Mouse (Mus musculus): ENCODE measurements around the gene Lrrc14b. TPM values are rescaled to one million over a fixed set of nuclear protein-coding genes. Genes with fewer than 3 reads are reported as not detected.
A peak's percentile ranks its signal among the peaks of the same experiment; 100 is the strongest.

Lrrc14b gene
- polyA plus RNA-seq (2014; fragmentation: Nextera tagmentation; extraction: Ambion mirVana) = 6.6 and 10.1 TPM in 2 replicates

DNA sequence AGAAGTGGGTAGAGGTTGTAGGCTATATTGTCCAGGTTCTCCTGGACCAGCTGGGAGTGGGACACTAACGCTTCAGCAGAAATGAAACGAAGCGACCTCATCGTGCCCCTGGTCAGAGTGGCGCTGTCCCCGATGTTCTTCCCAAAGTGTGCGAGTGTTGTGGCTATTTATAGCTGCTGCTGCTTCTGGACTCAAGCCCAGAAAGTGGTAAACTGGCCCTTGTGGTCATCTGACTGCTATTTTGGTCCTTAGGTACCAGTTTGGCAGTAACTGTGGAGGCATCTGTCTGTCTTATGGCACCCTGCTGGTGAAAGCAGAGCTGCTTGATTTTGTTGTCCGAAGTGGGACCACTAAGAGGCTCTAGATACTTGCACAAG, at the start of gene Lrrc14b:
Gene Lrrc14b (minus strand): TSS at position 147 of the 377 bp plus-strand sequence.
- Histone ChIP-seq H3K4me3 (ENCODE audit: control insufficient read depth in 1 of 2, insufficient read depth in 1 of 2, low read depth in 1 of 2, low read length in 2 of 2) (peak within 1 kb of the TSS; percentile 35 to 46), H3K27ac (replicated peaks in 1 of 2; ENCODE audit: control insufficient read depth in 1 of 2, insufficient read depth in 1 of 2, low read depth in 2 of 2, low read length in 2 of 2) (peak within 1 kb of the TSS; percentile 94 to 95), H3K4me2 (ENCODE audit: low read length) (peak within 1 kb of the TSS; percentile 77), H3K27me3 (ENCODE audit: control insufficient read depth, insufficient read depth, low read length) (no peaks in the 10 kb centered on the region), H3K36me3 (ENCODE audit: control insufficient read depth, insufficient read depth, low read length) (peaks cover 37% of the 10 kb centered on the region), H3K9ac (ENCODE audit: low read length) (peak within 1 kb of the TSS; percentile 74), H3K9me3 (ENCODE audit: control insufficient read depth, low read length) (no peaks in the 10 kb centered on the region), H3K4me1 (ENCODE audit: control insufficient read depth in 2 of 2, insufficient read depth in 2 of 2, low read length in 2 of 2) (peaks cover 12 to 31% of the 10 kb centered on the region in 2 experiments)
- WGBS = 19% methylated on average over 8 of the region's 8 CpGs
- peak; percentile 84 for ATAC-seq (ENCODE audit: insufficient number of reproducible peaks, insufficient read depth, low FRiP score, low read depth)

DNA sequence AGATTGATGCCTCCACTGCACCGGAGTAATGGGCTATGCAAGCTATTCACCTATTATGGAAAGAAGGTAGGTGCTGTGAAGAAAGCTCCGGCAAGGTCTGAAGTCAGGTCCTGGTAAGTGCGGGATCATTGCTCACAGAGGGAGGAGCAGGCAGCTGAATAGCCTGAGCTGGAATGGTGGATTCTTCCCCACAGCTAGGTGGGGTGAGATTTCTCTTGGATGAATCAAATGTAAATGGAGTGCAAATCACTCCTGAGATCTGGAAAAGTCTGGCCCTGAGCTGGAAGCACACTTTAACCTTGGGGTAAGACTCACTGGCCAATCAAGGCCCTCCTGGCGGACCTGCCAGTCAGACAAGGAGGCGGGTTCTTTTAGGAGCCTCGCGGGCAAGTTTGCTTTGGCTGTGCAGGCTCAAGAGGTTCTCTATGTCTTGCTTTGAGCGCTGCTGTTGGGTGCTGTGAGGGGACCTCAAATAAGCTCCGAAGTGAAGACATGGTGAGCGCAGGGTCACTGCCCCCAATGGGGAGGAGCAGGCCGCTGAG, 35.6 kb upstream of the Lrrc14b start, which contains the start of gene Ftl1-ps1:
Gene Ftl1-ps1 (plus strand): TSS at position 397 of the 542 bp plus-strand sequence.
- no peaks in the 10 kb centered on the region for H3K36me3 ChIP-seq (ENCODE audit: control insufficient read depth, insufficient read depth, low read length)
- H3K27ac ChIP-seq (replicated peaks in 1 of 2; ENCODE audit: control insufficient read depth in 1 of 2, insufficient read depth in 1 of 2, low read depth in 2 of 2, low read length in 2 of 2) = no peak within 1 kb of the TSS
- no peak for ATAC-seq (ENCODE audit: insufficient number of reproducible peaks, insufficient read depth, low FRiP score, low read depth)
- peak within 1 kb of the TSS; percentile 52 for H3K4me2 ChIP-seq (ENCODE audit: low read length)
- H3K4me3 ChIP-seq (ENCODE audit: control insufficient read depth in 1 of 2, insufficient read depth in 1 of 2, low read depth in 1 of 2, low read length in 2 of 2) = peak within 1 kb of the TSS; percentile 3 to 21; a peak in 3 of 4 replicates
- no peaks in the 10 kb centered on the region for H3K9me3 ChIP-seq (ENCODE audit: control insufficient read depth, low read length)
- no peak within 1 kb of the TSS for H3K9ac ChIP-seq (ENCODE audit: low read length)
- WGBS = 13% methylated on average over 11 of the region's 11 CpGs
- no peaks in the 10 kb centered on the region for H3K27me3 ChIP-seq (ENCODE audit: control insufficient read depth, insufficient read depth, low read length)
- H3K4me1 ChIP-seq (ENCODE audit: control insufficient read depth in 2 of 2, insufficient read depth in 2 of 2, low read length in 2 of 2) = no peaks in the 10 kb centered on the region

DNA sequence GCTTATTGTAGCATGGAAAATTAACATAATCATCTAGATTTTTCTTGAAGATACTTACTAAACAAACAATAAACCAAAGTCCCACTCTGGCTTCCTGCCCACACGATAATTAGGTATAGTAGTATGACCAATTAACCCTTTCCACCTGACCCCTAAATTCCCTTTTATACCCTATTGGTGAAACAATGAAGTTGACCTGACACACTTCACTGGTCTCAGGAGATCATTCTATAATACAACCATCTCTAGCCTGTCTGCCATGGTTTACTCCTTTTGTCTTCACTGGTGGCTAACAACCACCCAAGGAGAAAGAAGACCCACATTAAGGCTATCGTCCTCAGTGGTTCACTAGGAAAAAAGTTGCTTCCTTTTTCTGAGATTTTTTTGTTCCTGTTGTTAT, 27.4 kb upstream of the Lrrc14b start:
- Histone ChIP-seq H3K4me3 (ENCODE audit: control insufficient read depth in 1 of 2, insufficient read depth in 1 of 2, low read depth in 1 of 2, low read length in 2 of 2) (no peak overlapping the region), H3K36me3 (ENCODE audit: control insufficient read depth, insufficient read depth, low read length) (no peaks in the 10 kb centered on the region), H3K4me1 (ENCODE audit: control insufficient read depth in 2 of 2, insufficient read depth in 2 of 2, low read length in 2 of 2) (peaks cover 0 to 4% of the 10 kb centered on the region in 2 experiments; a peak in 1 of 4 replicates), H3K27ac (replicated peaks in 1 of 2; ENCODE audit: control insufficient read depth in 1 of 2, insufficient read depth in 1 of 2, low read depth in 2 of 2, low read length in 2 of 2) (no peak overlapping the region), H3K27me3 (ENCODE audit: control insufficient read depth, insufficient read depth, low read length) (no peaks in the 10 kb centered on the region), H3K9ac (ENCODE audit: low read length) (no peak overlapping the region), H3K4me2 (ENCODE audit: low read length) (no peak overlapping the region), H3K9me3 (ENCODE audit: control insufficient read depth, low read length) (no peaks in the 10 kb centered on the region)
- WGBS = 70% methylated on average over 2 of the region's 2 CpGs
- no peak for ATAC-seq (ENCODE audit: insufficient number of reproducible peaks, insufficient read depth, low FRiP score, low read depth)

DNA sequence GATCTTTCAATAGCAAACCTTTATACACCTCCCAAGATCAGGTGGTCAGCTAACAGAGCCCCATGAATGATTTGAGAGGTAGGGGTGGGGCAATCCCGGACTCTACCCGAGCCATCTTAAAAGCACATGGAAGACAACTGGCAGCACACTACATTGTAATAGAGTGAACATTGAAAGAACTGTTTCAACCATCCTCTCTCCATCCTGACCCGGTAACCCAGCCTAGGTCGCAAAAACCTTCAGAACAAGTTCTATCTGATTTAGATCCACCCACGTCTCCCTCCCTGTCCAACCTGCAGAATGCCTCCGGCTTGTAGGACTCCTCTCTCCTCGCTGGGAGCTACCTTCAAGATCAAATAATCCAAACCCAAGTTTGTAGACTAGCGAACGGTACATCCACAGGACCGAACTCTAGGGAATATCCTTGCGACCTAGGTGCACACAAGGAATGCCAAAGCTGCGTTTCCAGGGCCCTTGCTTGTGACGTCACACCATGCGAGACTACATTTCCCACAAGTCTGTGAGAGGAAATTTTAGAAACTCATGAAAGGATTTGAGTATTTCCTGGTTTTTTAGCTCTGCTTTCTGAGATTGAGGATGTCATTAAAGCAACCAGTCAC, 26.7 kb upstream of the Lrrc14b start, which contains the start of gene Zfp72:
Gene Zfp72 (minus strand): TSS at position 466 of the 620 bp plus-strand sequence.
- Histone ChIP-seq H3K4me3 (ENCODE audit: control insufficient read depth in 1 of 2, insufficient read depth in 1 of 2, low read depth in 1 of 2, low read length in 2 of 2) (peak within 1 kb of the TSS; percentile 71 to 83), H3K4me2 (ENCODE audit: low read length) (peak within 1 kb of the TSS; percentile 73), H3K27me3 (ENCODE audit: control insufficient read depth, insufficient read depth, low read length) (no peaks in the 10 kb centered on the region), H3K27ac (replicated peaks in 1 of 2; ENCODE audit: control insufficient read depth in 1 of 2, insufficient read depth in 1 of 2, low read depth in 2 of 2, low read length in 2 of 2) (no peak within 1 kb of the TSS), H3K36me3 (ENCODE audit: control insufficient read depth, insufficient read depth, low read length) (no peaks in the 10 kb centered on the region), H3K9ac (ENCODE audit: low read length) (peak within 1 kb of the TSS; percentile 76), H3K4me1 (ENCODE audit: control insufficient read depth in 2 of 2, insufficient read depth in 2 of 2, low read length in 2 of 2) (peaks cover 0 to 4% of the 10 kb centered on the region in 2 experiments; a peak in 1 of 4 replicates), H3K9me3 (ENCODE audit: control insufficient read depth, low read length) (no peaks in the 10 kb centered on the region)
- ATAC-seq (ENCODE audit: insufficient number of reproducible peaks, insufficient read depth, low FRiP score, low read depth) = no peak
- WGBS = 3% methylated on average over 14 of the region's 14 CpGs

DNA sequence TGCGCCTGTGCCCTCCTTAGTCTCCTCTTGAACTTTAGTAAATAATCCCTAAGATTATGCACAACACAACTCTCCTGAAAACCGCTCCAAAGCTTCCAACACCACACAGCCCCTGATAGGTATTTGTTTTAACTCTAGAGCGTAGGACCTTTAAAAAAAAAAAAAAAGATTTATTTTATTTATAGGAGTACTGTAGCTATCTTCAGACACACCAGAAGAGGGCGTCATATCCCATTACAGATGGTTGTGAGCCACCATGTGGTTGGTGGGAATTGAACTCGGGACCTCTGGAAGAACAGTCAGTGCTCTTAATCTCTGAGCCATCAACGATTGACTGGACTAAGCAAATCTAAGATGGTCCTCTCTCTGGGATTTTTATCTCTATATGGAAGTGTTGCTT, 25.9 kb upstream of the Lrrc14b start:
- no peak for ATAC-seq (ENCODE audit: insufficient number of reproducible peaks, insufficient read depth, low FRiP score, low read depth)
- Histone ChIP-seq H3K9ac (ENCODE audit: low read length) (no peak overlapping the region; the same call in 1 of the 2 replicates), H3K4me2 (ENCODE audit: low read length) (peak overlapping the region; percentile 73), H3K27ac (replicated peaks in 1 of 2; ENCODE audit: control insufficient read depth in 1 of 2, insufficient read depth in 1 of 2, low read depth in 2 of 2, low read length in 2 of 2) (no peak overlapping the region), H3K27me3 (ENCODE audit: control insufficient read depth, insufficient read depth, low read length) (no peaks in the 10 kb centered on the region), H3K4me1 (ENCODE audit: control insufficient read depth in 2 of 2, insufficient read depth in 2 of 2, low read length in 2 of 2) (peaks cover 0 to 4% of the 10 kb centered on the region in 2 experiments; a peak in 1 of 4 replicates), H3K9me3 (ENCODE audit: control insufficient read depth, low read length) (no peaks in the 10 kb centered on the region), H3K36me3 (ENCODE audit: control insufficient read depth, insufficient read depth, low read length) (no peaks in the 10 kb centered on the region), H3K4me3 (ENCODE audit: control insufficient read depth in 1 of 2, insufficient read depth in 1 of 2, low read depth in 1 of 2, low read length in 2 of 2) (peak overlapping the region in 1 of 2 experiments; percentile 71; a peak in 3 of 4 replicates)
- WGBS = 56% methylated on average over 6 of the region's 6 CpGs

DNA sequence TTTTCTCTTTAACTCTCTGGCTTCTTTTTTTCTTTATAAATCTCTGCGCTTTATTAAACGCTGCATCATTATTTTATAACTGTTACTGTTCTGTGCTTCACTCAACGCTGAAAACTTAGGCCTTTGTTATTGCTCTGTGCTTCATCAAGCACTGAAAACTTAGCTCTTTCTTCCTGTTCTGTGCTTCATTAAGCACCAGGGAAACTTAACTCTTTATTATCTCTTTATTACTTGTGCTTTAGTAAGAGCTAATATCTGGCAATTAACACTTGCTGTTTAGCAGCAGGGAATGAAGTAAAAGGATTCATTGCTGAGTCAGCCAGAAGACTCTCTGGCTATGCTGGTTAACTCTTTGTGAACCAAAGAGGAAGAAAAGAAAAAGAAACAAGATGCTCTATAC, 18.5 kb upstream of the Lrrc14b start:
- Histone ChIP-seq H3K27ac (replicated peaks in 1 of 2; ENCODE audit: control insufficient read depth in 1 of 2, insufficient read depth in 1 of 2, low read depth in 2 of 2, low read length in 2 of 2) (no peak overlapping the region), H3K27me3 (ENCODE audit: control insufficient read depth, insufficient read depth, low read length) (no peaks in the 10 kb centered on the region), H3K9ac (ENCODE audit: low read length) (no peak overlapping the region), H3K4me3 (ENCODE audit: control insufficient read depth in 1 of 2, insufficient read depth in 1 of 2, low read depth in 1 of 2, low read length in 2 of 2) (no peak overlapping the region), H3K4me1 (ENCODE audit: control insufficient read depth in 2 of 2, insufficient read depth in 2 of 2, low read length in 2 of 2) (no peaks in the 10 kb centered on the region), H3K4me2 (ENCODE audit: low read length) (no peak overlapping the region), H3K36me3 (ENCODE audit: control insufficient read depth, insufficient read depth, low read length) (0 out of 2 replicates have a peak, but pooled peaks cover 4% of the 10 kb centered on the region), H3K9me3 (ENCODE audit: control insufficient read depth, low read length) (no peaks in the 10 kb centered on the region)
- ATAC-seq (ENCODE audit: insufficient number of reproducible peaks, insufficient read depth, low FRiP score, low read depth) = no peak
- WGBS = 76% methylated on average over 3 of the region's 3 CpGs

DNA sequence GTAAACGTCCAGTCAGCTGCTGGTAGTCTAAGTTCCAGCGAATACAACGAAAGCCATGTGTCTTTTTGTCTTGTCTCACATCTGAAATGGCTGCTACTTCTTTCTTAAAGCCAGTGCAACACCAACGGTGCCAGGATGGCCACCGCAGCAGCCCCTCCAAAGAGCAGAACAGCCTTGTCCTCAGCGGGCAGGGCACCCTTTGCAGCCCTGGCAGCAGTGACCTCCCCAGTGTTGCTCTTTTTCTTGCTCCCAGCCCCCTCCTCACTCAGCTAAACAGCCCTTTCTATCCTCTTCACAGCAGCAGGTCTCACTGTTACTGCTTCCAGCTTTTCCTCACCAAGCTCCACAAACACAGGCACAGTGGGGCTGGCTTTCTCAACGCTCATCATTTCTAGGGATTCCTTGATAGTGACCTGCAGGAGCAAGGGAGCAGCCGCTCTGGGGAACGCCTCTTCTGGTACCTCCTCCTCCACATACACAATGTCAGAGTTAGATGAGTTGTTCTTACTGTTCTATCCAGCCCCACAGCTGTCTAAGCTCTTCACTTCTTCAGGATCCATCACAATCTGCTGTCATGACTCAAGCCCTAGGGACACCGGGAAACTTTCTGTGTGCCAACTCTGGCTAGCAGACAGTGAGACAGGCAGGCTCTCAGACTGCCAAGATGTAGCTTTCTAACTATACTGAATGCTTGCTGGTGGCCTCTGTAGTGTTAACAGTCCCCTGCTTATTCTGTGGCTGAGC, 17.9 kb upstream of the Lrrc14b start:
- Histone ChIP-seq H3K4me2 (ENCODE audit: low read length) (no peak overlapping the region), H3K27ac (replicated peaks in 1 of 2; ENCODE audit: control insufficient read depth in 1 of 2, insufficient read depth in 1 of 2, low read depth in 2 of 2, low read length in 2 of 2) (no peak overlapping the region), H3K27me3 (ENCODE audit: control insufficient read depth, insufficient read depth, low read length) (no peaks in the 10 kb centered on the region), H3K36me3 (ENCODE audit: control insufficient read depth, insufficient read depth, low read length) (0 out of 2 replicates have a peak, but pooled peaks cover 4% of the 10 kb centered on the region), H3K4me3 (ENCODE audit: control insufficient read depth in 1 of 2, insufficient read depth in 1 of 2, low read depth in 1 of 2, low read length in 2 of 2) (no peak overlapping the region), H3K9me3 (ENCODE audit: control insufficient read depth, low read length) (no peaks in the 10 kb centered on the region), H3K9ac (ENCODE audit: low read length) (no peak overlapping the region), H3K4me1 (ENCODE audit: control insufficient read depth in 2 of 2, insufficient read depth in 2 of 2, low read length in 2 of 2) (no peaks in the 10 kb centered on the region)
- no peak for ATAC-seq (ENCODE audit: insufficient number of reproducible peaks, insufficient read depth, low FRiP score, low read depth)
- 62% methylated on average over 10 of the region's 10 CpGs for WGBS

All from heart, embryonic 14.5 days (tissue).